Mouse (Mus musculus): Measurements from ENCODE around the gene Marveld2. TPM values are rescaled to one million over a fixed set of nuclear protein-coding genes. Genes with fewer than 3 reads are reported as not detected.
A peak's percentile ranks its signal among the peaks of the same experiment; 100 is the strongest.

The Marveld2 gene
- total and polyA plus RNA-seq, 2 experiments from 2014 or later: 1.1 to 1.8 TPM

- Histone ChIP-seq H3K4me2 (ENCODE audit: low read depth) (no peak overlapping the region), H3K36me3 (ENCODE audit: insufficient read depth) (no peaks in the 10 kb centered on the region), H3K4me3 (ENCODE audit: low read depth, low read length) (no peak overlapping the region), H3K27ac (ENCODE audit: low read depth, low read length) (no peak overlapping the region), H3K9me3 (ENCODE audit: low read length) (no peaks in the 10 kb centered on the region), H3K4me1 (ENCODE audit: insufficient read depth) (no peaks in the 10 kb centered on the region), H3K27me3 (ENCODE audit: insufficient read depth, low read length) (no peaks in the 10 kb centered on the region), H3K9ac (no peak overlapping the region)
- no peak for ATAC-seq
- 33% methylated on average over 3 of the region's 3 CpGs for WGBS
- no peak for TF ChIP-seq CTCF (IDR thresholded peaks at IDR 0.05; ENCODE audit: low read depth)
- no peak for DNase-seq
Observed at GRCm38 (mm10) chr13:100581701-100582100, 35.1 kb downstream of the Marveld2 start.

GRCm38 (mm10) chr13:100579951-100580350 is 36.8 kb downstream of the Marveld2 start:
- Histone ChIP-seq H3K36me3 (ENCODE audit: insufficient read depth) (no peaks in the 10 kb centered on the region), H3K27me3 (ENCODE audit: insufficient read depth, low read length) (no peaks in the 10 kb centered on the region), H3K27ac (ENCODE audit: low read depth, low read length) (no peak overlapping the region), H3K4me3 (ENCODE audit: low read depth, low read length) (no peak overlapping the region), H3K4me1 (ENCODE audit: insufficient read depth) (no peaks in the 10 kb centered on the region), H3K9ac (no peak overlapping the region), H3K9me3 (ENCODE audit: low read length) (no peaks in the 10 kb centered on the region), H3K4me2 (ENCODE audit: low read depth) (no peak overlapping the region)
- no peak for ATAC-seq
- no peak for DNase-seq
- 0 out of 2 replicates have a peak, but pooled peaks have one; percentile 2 for TF ChIP-seq CTCF (IDR thresholded peaks at IDR 0.05; ENCODE audit: low read depth)

GRCm38 (mm10) chr13:100579220-100579619 is 37.6 kb downstream of the Marveld2 start:
- TF ChIP-seq CTCF (IDR thresholded peaks at IDR 0.05; ENCODE audit: low read depth): no peak
- Histone ChIP-seq H3K4me2 (ENCODE audit: low read depth) (no peak overlapping the region), H3K4me3 (ENCODE audit: low read depth, low read length) (no peak overlapping the region), H3K9ac (no peak overlapping the region), H3K4me1 (ENCODE audit: insufficient read depth) (no peaks in the 10 kb centered on the region), H3K27me3 (ENCODE audit: insufficient read depth, low read length) (no peaks in the 10 kb centered on the region), H3K9me3 (ENCODE audit: low read length) (no peaks in the 10 kb centered on the region), H3K36me3 (ENCODE audit: insufficient read depth) (no peaks in the 10 kb centered on the region), H3K27ac (ENCODE audit: low read depth, low read length) (no peak overlapping the region)
- DNase-seq (no peak), ATAC-seq (no peak)
- 73% methylated on average over 3 of the region's 3 CpGs for WGBS

GRCm38 (mm10) chr13:100575950-100576349 is 40.8 kb downstream of the Marveld2 start:
- H3K9me3 ChIP-seq (ENCODE audit: low read length): no peaks in the 10 kb centered on the region
- WGBS: 84% methylated on average over 2 of the region's 2 CpGs
- H3K9ac ChIP-seq: no peak overlapping the region
- H3K4me1 ChIP-seq (ENCODE audit: insufficient read depth): no peaks in the 10 kb centered on the region
- H3K4me2 ChIP-seq (ENCODE audit: low read depth): no peak overlapping the region
- ATAC-seq (no peak), DNase-seq (no peak)
- H3K27me3 ChIP-seq (ENCODE audit: insufficient read depth, low read length): no peaks in the 10 kb centered on the region
- no peak overlapping the region for H3K4me3 ChIP-seq (ENCODE audit: low read depth, low read length)
- no peaks in the 10 kb centered on the region for H3K36me3 ChIP-seq (ENCODE audit: insufficient read depth)
- H3K27ac ChIP-seq (ENCODE audit: low read depth, low read length): no peak overlapping the region
- no peak for TF ChIP-seq CTCF (IDR thresholded peaks at IDR 0.05; ENCODE audit: low read depth)

GRCm38 (mm10) chr13:100570713-100571112 is 46.1 kb downstream of the Marveld2 start:
- ATAC-seq: no peak
- no peak overlapping the region for H3K4me2 ChIP-seq (ENCODE audit: low read depth)
- WGBS: 70% methylated on average over 2 of the region's 2 CpGs

GRCm38 (mm10) chr13:100568359-100568758 is 48.4 kb downstream of the Marveld2 start:
- DNase-seq (no peak), ATAC-seq (no peak)
- H3K4me3 ChIP-seq (ENCODE audit: low read depth, low read length): no peak overlapping the region
- no peaks in the 10 kb centered on the region for H3K9me3 ChIP-seq (ENCODE audit: low read length)
- no peaks in the 10 kb centered on the region for H3K4me1 ChIP-seq (ENCODE audit: insufficient read depth)
- no peak overlapping the region for H3K27ac ChIP-seq (ENCODE audit: low read depth, low read length)
- H3K36me3 ChIP-seq (ENCODE audit: insufficient read depth): no peaks in the 10 kb centered on the region
- H3K9ac ChIP-seq: no peak overlapping the region
- no peak overlapping the region for H3K4me2 ChIP-seq (ENCODE audit: low read depth)
- H3K27me3 ChIP-seq (ENCODE audit: insufficient read depth, low read length): no peaks in the 10 kb centered on the region
- TF ChIP-seq CTCF (IDR thresholded peaks at IDR 0.05; ENCODE audit: low read depth): no peak
- WGBS: 100% methylated on average over 1 of the region's 1 CpGs

More at GRCm38 (mm10) chr13:100570713-100571112, 46.1 kb downstream of the Marveld2 start:
- no peak for TF ChIP-seq CTCF (IDR thresholded peaks at IDR 0.05; ENCODE audit: low read depth)
- no peak for DNase-seq
- H3K4me3 ChIP-seq (ENCODE audit: low read depth, low read length): no peak overlapping the region
- H3K27me3 ChIP-seq (ENCODE audit: insufficient read depth, low read length): no peaks in the 10 kb centered on the region
- no peaks in the 10 kb centered on the region for H3K4me1 ChIP-seq (ENCODE audit: insufficient read depth)
- H3K36me3 ChIP-seq (ENCODE audit: insufficient read depth): no peaks in the 10 kb centered on the region
- no peak overlapping the region for H3K9ac ChIP-seq
- no peaks in the 10 kb centered on the region for H3K9me3 ChIP-seq (ENCODE audit: low read length)
- H3K27ac ChIP-seq (ENCODE audit: low read depth, low read length): no peak overlapping the region

GRCm38 (mm10) chr13:100559449-100559848 is 57.3 kb downstream of the Marveld2 start:
- Histone ChIP-seq H3K27ac (ENCODE audit: low read depth, low read length) (no peak overlapping the region), H3K4me1 (ENCODE audit: insufficient read depth) (no peaks in the 10 kb centered on the region), H3K4me2 (ENCODE audit: low read depth) (no peak overlapping the region), H3K4me3 (ENCODE audit: low read depth, low read length) (no peak overlapping the region), H3K9me3 (ENCODE audit: low read length) (no peaks in the 10 kb centered on the region), H3K9ac (no peak overlapping the region), H3K36me3 (ENCODE audit: insufficient read depth) (no peaks in the 10 kb centered on the region), H3K27me3 (ENCODE audit: insufficient read depth, low read length) (no peaks in the 10 kb centered on the region; the same call in none of the 2 replicates)
- ATAC-seq (no peak), DNase-seq (no peak)
- WGBS: 84% methylated on average over 9 of the region's 9 CpGs
- no peak for TF ChIP-seq CTCF (IDR thresholded peaks at IDR 0.05; ENCODE audit: low read depth)
